Mouse (Mus musculus) mouse embryonic stem cell (cell line): ENCODE results near the gene Ywhah.

ENCODE experiments used
- in situ Hi-C, 2 experiments: fragments of 300-500 bp; cut with MboI; formaldehyde crosslinking; loops; 1 replicate in 1 of 2; 3 replicates in 1 of 2; pipeline ENCODE4 v1.14.3; 2019 to 2020; ENCODE audit warnings: low sequenced_read_pairs in 2 of 2, low pct_unique_long_range_greater_than_20kb in 1 of 2, mixed read lengths in 1 of 2; ENCODE audit not compliant: unreplicated experiment in 1 of 2

Ywhah gene

DNA sequence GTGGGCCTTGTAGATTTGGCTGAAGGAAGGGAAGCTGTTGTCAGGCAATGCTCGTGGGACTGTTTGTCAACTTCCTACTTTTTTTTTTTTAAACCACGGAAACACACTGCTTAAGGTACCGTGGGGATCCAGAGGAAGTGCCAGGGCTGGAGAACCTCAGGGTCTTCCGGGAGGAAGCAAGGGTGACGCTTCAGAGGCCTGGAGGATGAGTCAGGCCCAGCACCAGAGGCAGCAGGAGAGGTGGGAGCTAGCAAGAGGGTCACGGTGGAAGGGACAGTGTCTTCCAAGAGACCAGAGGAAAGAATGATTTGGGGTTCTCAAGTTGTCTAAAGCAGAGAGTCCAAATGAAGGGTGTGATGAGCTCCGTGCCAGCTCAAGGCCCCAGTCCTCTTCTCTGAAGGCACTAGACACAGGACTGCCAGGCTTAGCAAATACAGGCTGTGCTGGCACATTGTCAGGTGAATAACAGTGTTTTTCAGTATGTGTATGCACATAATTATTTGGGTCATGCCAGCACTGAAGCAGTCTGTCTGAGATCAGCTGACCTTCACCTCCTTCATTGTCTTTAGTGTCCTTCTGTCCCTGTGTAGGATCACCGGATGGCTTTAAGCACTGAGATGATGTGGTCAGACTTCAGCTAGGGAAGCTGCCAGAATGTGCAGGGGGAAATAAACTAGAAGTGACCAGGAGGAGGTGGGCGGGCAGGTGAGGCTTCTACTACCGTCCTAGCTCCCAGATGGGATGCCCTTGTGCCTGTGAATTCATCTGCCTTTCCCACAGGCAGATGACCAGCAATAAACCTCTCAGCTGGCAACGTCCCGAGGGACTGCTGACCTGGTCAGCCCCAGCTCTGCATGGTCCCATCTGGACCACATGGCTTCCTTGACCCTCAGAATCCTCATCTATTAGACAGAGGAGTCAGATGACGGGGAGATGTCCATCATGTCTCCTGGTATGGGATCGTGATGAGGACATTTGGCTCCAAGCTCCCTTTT is 8.5 kb upstream of the Ywhah start:
- in situ Hi-C loops = no loop called here

DNA sequence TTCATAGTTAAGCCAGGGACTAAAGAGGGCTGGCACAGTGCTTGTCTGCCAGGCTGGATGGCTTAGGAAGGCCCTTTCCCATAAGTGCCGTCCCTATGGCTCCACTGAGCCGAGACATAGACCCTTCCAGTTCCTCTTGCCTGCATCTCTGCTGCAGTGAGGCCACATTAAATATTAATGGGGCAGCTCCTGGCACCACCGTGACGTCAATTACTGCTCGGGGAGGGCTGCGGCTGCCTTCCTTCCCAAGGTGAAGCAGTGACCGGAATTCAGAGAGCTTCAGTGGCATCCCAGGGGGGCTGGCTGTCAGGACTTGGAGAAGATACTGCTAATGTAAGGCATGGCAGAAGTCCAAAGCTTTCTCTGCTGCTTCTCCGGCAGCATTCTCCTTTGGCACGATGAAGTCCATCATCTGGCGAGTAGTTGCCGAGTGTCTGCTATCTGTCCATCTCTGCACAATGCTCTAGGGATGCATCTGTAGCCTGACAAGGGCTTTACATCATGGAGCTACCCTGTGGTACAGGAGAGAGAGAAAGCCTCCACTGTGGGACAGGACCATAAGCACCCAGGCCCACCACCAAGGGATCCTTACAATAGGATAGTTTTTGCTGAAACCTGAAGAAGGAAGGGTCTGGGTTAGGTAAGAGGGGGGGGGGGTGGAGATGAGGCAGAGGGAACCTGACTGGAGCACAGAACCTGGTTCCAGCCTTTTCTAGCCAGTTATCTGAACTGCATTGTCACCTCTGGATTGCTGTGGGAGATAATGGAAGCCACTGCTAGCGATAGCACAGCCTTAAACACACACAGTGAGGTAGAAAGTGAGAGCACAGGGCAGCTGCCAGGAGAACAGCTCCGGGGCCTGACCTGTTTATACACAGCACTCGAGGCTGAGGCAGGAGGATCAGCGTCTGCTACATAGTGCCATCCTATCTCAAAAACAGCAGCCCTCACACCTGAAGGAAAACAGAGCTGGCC is 7.2 kb upstream of the Ywhah start:
- in situ Hi-C loops = no loop called here

DNA sequence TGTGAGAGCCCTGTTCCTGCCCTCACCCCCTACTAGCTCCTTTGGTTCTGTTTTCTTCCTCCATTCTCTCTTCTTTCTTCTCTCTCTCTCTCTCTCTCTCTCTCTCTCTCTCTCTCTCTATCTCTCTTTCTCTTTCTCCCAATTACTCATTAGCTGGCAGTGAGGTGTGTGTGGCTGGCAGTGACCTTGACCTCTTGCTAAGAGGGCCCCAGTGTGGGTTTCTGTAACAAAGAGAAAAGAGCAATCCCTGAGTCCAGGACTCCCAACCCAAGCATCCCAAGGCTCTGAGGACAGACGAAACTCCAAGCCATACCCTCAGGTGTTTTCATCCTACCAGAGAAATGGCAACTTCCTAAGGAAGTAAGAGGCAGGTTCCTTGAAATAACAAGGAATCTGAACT is 4.5 kb upstream of the Ywhah start:
- in situ Hi-C loops = no loop called here

DNA sequence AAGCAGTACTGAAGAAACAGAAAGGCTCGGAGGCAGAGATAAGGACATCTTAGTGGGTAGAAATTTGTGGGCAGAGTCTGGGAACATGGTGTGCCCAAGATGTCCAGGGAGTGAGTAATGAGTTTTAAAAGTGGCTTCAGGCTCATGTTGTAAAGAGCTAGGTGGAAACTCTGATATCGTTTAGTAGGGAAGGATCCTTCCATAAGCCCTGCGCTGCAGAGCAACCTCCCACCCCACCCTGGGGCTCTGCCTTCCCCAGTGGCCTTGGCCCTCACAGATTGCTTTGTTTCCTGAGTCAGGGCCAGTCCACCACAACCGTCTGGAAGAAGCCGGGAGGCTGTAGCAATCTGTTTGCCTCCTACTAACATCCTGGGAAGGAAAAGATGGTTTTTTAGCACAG is 3.0 kb upstream of the Ywhah start:
- in situ Hi-C loops = no loop called here

DNA sequence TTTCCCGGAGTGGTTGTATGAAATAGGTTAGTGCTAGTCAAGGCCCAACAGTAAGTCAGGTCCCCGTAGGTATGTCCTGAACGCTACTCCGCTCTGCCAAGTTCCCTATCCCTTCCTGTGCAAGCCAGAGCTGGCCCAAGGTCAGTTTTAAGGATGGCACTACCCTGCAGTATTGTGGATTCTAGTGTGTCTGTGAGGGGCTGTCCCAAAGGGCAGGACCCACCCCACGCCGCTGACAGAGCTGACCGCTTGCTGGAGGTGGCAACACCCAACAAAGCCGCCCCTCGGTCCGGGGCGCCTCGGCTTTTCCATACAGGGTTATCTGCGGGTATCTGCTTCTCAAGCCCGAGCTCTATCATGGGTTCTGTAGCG is 441 bp upstream of the Ywhah start:
- in situ Hi-C loops = no loop called here

DNA sequence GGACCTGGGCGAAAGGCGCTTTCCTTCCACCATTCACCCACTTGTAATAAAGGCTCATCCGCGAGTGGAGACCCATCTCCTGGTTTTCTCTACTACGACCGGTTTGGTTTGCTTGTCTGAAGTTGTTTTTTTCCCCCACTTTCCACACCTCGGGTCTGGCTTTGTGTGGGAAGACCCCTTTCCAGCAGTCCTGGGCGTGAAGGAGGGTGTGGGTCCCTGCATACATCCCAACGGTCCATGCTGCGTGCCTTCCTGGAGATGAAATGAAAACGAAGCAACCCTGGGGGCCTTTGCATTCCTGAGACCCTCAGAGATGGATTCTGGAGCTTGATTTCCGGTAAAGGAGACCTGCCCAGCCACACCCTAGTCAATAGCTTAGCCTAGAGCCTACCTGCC is 808 bp downstream of the Ywhah start:
- in situ Hi-C loops = no loop called here

GRCm38 (mm10) chr5:33021622-33022021 is 3.0 kb downstream of the Ywhah start:
- in situ Hi-C loops = no loop called here

GRCm38 (mm10) chr5:33023337-33023736 is 4.7 kb downstream of the Ywhah start:
- in situ Hi-C loops = no loop called here

- in situ Hi-C loops = no loop called here
These were observed 5.9 kb downstream of the Ywhah start for GRCm38 (mm10) chr5:33024474-33024873.

DNA sequence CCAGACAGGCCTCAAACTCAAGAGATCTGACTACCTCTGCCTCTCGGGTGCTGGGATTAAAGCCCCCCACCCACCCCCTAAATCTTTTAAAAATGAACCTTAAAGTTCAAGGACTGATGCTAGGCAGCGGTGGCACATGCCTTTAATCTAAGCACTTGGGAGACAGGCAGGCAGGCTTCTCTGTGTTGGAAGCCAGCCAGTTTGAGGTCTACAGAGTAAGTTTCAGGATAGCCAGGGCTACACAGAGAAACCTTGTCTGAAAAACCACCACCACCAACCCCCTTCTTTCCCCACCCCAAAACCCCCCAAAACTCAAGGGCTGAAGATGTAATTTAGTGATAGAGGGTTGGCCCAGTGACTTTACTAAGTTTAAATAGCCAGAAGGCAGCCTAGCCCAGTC is 10.0 kb downstream of the Ywhah start:
- in situ Hi-C loops = loop anchor here in 1 of 2 experiments (25.0 kb wide), 1 partner anchor 441 kb away; no protein-coding TSS in a partner anchor

DNA sequence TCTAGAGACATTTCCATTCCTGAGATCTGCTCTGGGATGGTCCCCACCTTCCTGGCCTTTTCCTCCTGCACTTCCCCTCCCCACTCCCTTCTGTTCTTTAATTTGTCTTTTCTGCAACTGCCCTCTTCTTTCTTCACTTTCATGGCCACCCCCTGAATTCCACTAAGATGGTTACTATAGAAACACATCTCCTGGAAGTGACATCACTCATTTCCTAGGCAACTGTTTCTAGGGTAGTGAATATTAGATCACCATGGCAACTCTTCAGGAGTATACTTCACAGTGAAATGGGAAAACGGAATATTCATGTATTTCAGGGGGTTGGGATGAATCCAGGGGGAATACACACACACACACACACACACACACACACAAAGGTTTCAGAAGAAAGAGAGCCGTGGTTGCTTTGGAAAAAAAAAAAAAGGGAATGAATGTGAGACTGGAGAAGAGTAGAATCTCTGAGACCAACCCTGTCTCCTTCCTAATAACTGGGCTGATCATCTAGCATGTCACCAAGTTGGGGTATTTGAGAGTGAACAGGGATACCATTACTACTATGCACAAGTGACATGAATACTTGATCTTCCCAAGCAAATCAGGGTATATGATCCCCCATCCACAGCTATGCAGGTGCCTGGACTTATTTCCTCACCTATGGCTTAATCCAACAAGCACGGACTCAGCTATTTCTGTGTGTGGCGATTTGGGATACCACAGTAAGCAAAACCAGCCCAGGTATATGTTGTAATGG is 12.0 kb downstream of the Ywhah start:
- in situ Hi-C loops = loop anchor here (5.0 to 25.0 kb wide), 4 partner anchors 103 to 443 kb away; no protein-coding TSS in a partner anchor

DNA sequence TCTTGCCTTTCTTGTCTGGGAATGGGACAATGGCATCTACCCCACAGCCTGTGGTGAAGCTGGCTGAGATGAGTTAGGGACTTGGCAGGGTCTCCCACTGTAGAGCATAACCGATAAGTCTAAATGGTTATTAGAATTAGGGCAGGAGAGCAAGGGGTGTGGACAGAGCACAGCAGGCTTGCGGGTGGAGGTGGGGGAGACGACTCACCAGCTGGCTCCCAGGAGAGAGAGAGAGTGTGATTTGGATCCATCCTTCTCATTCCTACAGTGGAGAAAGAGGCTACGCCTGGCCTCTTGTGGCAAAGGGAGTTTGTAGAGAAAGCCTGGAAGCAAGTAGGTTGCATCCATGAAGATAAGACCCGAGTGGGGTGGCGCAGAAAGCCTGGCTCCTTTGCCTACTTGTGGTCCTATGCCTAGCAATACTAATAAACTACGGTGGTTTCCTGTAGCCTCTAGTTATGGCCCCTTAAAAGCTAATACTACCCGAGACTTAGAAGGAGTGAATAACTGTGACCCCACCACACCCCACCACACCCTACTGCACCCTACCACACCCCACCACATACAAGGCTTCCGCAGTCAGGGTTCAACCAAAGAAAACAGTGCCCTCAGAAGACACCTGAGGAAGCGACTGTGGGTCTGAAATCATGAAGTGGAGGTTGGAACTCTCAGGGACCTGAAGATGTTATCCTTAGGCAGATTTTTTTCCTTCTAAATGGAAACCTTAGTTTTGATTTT is 13.6 kb downstream of the Ywhah start:
- in situ Hi-C loops = loop anchor here (5.0 to 25.0 kb wide), 4 partner anchors 105 to 445 kb away; no protein-coding TSS in a partner anchor

- in situ Hi-C loops = loop anchor here (5.0 to 25.0 kb wide), 4 partner anchors 106 to 446 kb away; no protein-coding TSS in a partner anchor
These were observed 14.5 kb downstream of the Ywhah start for GRCm38 (mm10) chr5:33033121-33033520.

DNA sequence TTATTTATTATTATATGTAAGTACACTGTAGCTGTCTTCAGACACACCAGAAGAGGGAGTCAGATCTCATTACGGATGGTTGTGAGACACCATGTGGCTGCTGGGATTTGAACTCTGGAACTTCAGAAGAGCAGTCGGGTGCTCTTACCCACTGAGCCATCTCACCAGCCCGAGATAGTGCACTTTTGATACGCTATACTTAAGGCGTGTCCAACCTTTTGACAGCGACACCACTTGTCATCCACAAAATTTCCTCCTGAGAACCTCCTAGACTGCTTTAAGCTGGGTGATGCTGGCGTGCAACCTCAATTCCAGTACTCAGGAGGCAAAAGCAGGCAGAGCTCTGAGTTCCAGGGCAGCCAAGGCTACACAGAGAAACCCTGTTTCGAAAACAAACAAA is 15.0 kb downstream of the Ywhah start:
- in situ Hi-C loops = loop anchor here (5.0 to 25.0 kb wide), 4 partner anchors 106 to 446 kb away; no protein-coding TSS in a partner anchor

- in situ Hi-C loops = loop anchor here (5.0 to 25.0 kb wide), 4 partner anchors 107 to 447 kb away; no protein-coding TSS in a partner anchor
These were observed 15.5 kb downstream of the Ywhah start for GRCm38 (mm10) chr5:33034100-33034499.

DNA sequence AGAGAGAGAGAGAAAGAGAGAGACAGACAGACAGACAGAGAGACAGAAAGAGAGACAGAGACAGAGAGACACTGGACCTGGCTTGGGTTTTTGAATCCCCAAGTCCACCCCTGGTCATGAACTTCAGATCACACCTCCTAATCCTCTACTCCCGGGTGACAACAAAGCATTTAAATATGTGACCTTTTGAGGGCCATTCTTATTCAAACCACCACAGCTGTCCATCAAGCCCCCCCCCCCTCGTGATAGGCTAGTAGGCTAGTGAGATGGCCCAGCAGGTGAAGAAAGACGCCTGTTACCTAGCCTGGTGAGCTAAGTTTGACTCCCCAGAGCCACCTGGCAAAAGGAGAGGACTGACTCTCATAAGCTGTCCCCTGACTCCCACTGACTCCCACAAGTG is 16.3 kb downstream of the Ywhah start:
- in situ Hi-C loops = loop anchor here (5.0 to 25.0 kb wide), 4 partner anchors 108 to 448 kb away; no protein-coding TSS in a partner anchor
